Mouse (Mus musculus) CD8-positive naive resting alpha-beta T cell, adult 2 months (primary cell): ENCODE results near the gene Atp6v0e.

Source experiments
- DNase-seq, 2 experiments: peaks; one replicate each; pipeline ENCODE4 v3.0.0; 2022; ENCODE audit warnings: low read depth in 2 of 2, low spot score in 2 of 2

Atp6v0e gene

GRCm38 (mm10) chr17:26715916-26716717 lies 53.1 kb downstream of the Atp6v0e start:
- peak; percentile 94 to 95 for DNase-seq

GRCm38 (mm10) chr17:26717868-26718267 lies 54.8 kb downstream of the Atp6v0e start:
- DNase-seq = no peak

GRCm38 (mm10) chr17:26719405-26719804 lies 56.4 kb downstream of the Atp6v0e start:
- no peak for DNase-seq

- DNase-seq = no peak
These were observed 58.8 kb downstream of the Atp6v0e start for GRCm38 (mm10) chr17:26721802-26722201.

GRCm38 (mm10) chr17:26724790-26725189 lies 61.8 kb downstream of the Atp6v0e start:
- no peak for DNase-seq

GRCm38 (mm10) chr17:26726674-26727073 lies 63.6 kb downstream of the Atp6v0e start:
- DNase-seq = no peak

- DNase-seq = no peak
These were observed 64.2 kb downstream of the Atp6v0e start for GRCm38 (mm10) chr17:26727110-26727755.

GRCm38 (mm10) chr17:26742581-26742980 lies 79.5 kb downstream of the Atp6v0e start:
- no peak for DNase-seq

- no peak for DNase-seq
These were observed 80.3 kb downstream of the Atp6v0e start for GRCm38 (mm10) chr17:26743294-26743693.
